Mouse (Mus musculus): ENCODE data around the gene Mybph. TPM values are rescaled to one million over a fixed set of nuclear protein-coding genes. Genes with fewer than 3 reads are reported as not detected.
A peak's percentile ranks its signal among the peaks of the same experiment; 100 is the strongest.

Mybph gene
- total RNA-seq, 4 experiments from 2014 or later: 0.28 TPM; not detected in 3

DNA sequence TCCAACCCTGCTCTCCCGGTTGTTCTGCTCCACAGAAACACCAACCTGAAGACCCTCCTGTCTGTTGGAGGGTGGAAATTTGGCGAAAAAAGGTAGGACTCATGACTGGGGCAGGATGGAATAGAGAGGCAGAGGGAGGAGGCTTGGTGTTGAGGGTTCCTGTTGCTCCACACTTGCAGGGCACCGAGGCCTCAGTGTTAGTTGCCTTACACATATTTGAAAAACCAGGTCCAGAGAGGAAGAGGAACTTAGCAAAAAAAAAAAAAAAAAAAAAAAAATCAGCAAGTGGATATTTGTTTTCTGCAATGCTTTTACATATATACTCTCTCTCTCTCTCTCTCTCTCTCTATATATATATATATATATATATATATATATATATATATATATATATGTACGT lies 9.2 kb upstream of the Mybph start:
- DNase-seq (ENCODE audit: low spot score in 2 of 2): no peak

- peak in 1 of 2 experiments; percentile 4 for DNase-seq (ENCODE audit: low spot score in 2 of 2)
These were observed 5.0 kb upstream of the Mybph start for GRCm38 (mm10) chr1:134188217-134188616.

- peak in 1 of 2 experiments; percentile 12 for DNase-seq (ENCODE audit: low spot score in 2 of 2)
These were observed 4.1 kb upstream of the Mybph start for GRCm38 (mm10) chr1:134188989-134189729.

- DNase-seq (ENCODE audit: low spot score in 2 of 2): peak in 1 of 2 experiments; percentile 5
These were observed 2.1 kb upstream of the Mybph start for GRCm38 (mm10) chr1:134191192-134191591.

DNA sequence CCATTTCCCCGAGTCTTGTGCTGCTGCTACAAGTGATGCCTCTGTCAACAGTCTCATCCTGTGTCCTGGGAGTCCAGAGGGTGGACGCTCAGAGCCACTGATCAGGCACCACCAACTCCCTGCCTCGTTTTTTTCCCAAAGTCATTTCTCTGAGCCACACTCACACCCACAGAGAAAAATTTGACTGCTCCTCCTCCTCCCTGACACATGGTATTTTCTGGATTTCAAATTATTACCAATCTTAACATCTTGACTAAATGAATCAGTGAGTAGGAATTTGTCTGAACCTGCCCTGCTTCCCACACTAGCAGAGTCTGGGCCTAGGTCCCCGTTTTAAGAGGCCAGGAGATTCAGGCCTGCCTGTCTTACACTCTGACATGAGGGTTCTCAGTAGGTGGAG lies 1.2 kb upstream of the Mybph start:
- peak in 1 of 2 experiments; percentile 16 for DNase-seq (ENCODE audit: low spot score in 2 of 2)

GRCm38 (mm10) chr1:134193674-134194197 lies 488 bp downstream of the Mybph start:
- no peak for DNase-seq (ENCODE audit: low spot score in 2 of 2)

DNA sequence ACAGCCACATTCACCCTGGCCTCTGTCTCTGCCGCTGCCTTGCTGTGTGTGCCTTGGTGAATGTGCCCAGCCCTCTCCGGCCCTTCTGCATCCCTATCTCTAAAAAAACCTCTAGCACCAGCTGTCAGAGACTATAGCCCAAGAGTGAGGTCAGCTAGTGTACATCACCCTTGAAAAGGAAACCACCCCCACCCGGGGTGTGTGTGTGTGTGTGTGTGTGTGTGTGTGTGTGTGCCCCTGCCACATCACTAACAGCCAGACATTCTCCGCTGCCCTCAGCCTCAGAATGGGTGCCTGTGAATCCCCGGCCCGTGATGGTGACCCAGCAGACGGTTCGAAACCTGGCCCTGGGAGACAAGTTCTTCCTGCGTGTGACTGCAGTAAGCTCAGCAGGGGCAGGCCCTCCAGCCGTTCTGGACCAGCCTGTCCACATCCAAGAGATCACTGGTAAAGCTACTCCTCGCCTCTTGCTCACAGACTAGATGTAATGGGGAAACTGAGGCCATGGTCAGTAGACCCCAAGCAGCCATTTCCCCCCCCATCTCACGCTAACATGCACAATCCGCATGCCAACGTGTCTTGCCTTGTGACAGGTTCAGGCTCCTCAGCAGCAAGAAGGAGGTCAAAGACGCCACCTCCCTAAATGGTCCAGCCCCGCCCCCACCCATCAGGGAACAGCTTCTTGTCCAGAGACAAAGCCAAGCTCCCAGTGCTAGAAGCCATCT lies 1.2 kb downstream of the Mybph start:
- DNase-seq (ENCODE audit: low spot score in 2 of 2): no peak

DNA sequence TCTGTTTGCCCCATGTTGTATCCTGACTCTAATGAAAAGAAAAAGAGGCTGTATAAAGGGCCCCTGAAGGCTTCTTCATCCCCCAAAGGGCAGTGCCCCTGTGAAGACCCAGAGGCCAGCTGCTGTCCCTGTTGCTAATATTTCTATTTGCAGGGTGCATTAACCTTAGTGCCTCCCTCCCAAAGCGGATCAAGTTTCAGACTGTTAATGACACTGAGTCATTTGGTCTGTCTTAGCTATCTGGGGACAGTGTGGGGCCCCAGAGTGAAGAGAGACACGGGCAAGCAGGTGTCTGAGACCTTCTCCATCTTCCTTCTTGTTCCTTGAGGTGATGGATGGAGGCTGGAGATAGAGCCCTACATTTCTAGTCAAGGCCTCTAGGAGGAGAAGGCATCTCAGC lies 1.9 kb downstream of the Mybph start:
- DNase-seq (ENCODE audit: low spot score in 2 of 2): no peak

GRCm38 (mm10) chr1:134195571-134195970 lies 2.3 kb downstream of the Mybph start:
- DNase-seq (ENCODE audit: low spot score in 2 of 2): peak in 1 of 2 experiments; percentile 58

DNA sequence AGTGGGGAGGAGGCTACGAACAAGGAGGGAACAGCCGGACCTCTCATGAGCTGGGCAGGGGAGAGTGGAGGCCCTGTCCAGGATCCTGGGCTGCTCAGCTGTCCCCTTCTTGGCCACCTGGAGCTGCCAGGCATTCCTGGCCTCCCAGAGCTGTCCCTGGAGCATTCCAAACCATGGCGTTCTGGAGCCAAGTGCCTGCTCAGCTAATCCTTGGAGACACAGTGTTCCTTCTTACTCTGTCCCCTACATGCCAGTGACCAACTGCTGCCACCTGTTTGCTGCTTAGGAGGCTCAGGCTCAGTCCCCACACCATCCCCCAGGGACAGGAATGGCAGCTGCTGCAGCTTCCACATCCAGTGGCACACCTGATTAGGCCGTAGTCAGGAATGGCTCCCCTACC lies 2.7 kb downstream of the Mybph start:
- peak in 1 of 2 experiments; percentile 48 for DNase-seq (ENCODE audit: low spot score in 2 of 2)

GRCm38 (mm10) chr1:134196386-134196785 lies 3.1 kb downstream of the Mybph start:
- DNase-seq (ENCODE audit: low spot score in 2 of 2): peak; percentile 79 to 81

DNA sequence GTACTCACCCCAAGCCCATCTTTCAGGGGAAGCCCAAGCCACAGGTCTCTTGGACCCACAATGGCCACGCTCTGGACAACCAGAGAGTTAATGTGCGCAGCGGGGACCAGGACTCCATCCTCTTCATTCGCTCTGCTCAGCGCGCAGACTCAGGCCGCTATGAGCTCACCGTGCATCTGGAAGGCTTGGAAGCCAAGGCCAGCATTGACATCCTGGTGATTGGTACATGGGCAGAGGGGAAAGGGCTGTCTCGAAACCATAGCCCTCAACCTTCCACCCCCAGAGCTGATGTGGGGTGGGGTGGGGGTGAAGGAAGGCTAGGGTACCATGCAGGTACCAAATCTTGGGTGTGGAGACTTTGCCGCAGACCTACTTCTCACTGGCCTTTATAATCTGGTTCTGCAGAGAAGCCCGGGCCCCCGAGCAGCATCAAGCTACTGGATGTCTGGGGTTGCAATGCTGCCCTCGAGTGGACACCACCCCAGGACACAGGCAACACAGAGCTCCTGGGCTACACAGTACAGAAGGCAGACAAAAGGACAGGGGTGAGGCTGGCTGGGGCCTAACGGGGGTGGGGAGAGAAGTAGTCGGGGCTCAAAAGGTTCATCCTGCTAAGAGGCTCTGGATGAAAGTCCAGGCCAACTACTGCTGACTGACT lies 4.2 kb downstream of the Mybph start:
- no peak for DNase-seq (ENCODE audit: low spot score in 2 of 2)

GRCm38 (mm10) chr1:134198197-134198995 lies 5.1 kb downstream of the Mybph start:
- DNase-seq (ENCODE audit: low spot score in 2 of 2): peak in 1 of 2 experiments; percentile 42

DNA sequence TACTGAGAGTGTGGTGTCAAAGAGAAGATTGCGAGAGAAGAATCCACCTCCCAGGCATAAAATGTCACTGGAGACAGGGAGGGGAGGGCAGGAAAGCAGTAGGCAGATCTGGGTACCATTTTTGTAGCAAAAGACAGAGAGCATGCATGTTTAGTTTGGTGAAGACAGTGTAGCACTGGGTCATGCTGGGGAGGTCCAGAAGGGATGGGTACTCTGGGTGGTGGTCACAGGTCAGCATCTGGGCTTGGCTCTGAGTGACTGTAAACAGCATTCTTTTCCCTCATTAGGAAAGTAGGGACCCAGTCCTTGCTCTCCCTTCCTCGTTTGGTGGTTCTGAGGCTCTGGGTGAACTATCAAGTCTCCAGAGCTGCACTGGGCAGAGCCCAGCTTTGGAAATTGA lies 7.2 kb downstream of the Mybph start:
- no peak for DNase-seq (ENCODE audit: low spot score in 2 of 2)

DNA sequence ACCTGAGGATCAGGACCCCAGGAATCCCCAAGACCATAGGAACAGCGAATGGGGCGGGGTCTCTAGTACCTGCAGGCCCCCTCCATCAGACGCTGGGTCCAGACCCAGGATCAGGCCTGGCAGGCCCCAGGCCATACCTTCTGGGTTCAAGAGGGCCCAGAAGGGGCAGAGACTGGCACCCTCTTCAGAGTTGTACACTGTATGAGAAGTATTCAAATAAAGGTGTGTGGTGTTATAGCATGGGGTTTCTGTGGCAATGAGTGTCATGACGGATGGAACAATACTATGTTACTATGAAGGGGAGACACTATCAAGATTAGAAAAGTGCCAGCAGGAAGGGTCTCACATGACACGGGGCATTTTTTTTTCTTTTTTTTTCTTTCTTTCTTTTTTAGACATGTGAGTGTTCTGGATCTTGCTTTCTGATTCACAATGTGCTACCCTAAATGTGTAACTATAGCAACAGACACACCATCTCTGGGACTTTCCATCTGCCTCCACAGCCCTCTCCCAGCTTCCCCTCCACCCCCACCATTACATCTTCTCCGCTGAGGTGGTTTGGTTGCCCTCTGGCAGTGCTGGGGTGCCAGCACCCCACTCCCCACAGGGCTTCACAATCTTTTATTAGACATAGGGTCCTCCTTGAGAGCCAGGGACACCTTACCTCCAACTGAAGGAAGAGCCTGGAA lies 7.9 kb downstream of the Mybph start:
- DNase-seq (ENCODE audit: low spot score in 2 of 2): peak in 1 of 2 experiments; percentile 57

DNA sequence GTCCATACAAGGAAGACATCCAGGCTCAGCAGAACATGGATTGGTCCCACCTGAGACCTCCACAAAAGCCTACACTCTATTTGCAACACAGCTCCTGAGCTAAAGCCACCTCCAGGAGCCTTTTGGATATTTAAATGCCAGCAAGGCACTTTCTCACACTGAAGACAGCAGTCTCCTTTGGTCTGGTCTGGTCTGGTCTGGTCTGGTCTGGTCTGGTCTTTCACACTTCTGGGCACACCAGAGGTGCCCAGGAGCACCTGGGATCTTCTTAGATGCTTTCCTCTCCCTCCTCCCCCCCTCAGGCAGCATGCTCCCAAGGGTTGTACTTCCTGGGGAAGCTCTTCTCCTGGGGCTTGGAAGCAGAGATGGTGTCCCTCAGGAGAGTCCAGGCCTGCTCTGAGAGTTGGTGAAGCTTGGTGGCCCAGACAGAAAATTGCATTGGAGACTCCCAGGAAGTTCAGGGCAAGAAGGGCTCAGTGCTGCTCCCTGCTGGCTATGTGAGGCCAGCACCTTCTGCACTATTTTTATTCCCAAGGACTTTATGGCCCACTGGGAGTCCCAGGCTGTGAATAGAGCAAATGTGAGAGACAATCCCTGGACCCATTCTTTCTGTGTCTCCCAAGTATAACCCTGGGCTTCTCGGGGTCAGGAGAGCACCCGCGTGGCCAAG lies 8.6 kb downstream of the Mybph start:
- peak in 1 of 2 experiments; percentile 61 for DNase-seq (ENCODE audit: low spot score in 2 of 2)

- DNase-seq (ENCODE audit: low spot score in 2 of 2): peak in 1 of 2 experiments; percentile 74
These were observed 11.0 kb downstream of the Mybph start for GRCm38 (mm10) chr1:134204230-134204629.

GRCm38 (mm10) chr1:134205296-134206018 lies 12.2 kb downstream of the Mybph start:
- peak in 1 of 2 experiments; percentile 52 for DNase-seq (ENCODE audit: low spot score in 2 of 2)

DNA sequence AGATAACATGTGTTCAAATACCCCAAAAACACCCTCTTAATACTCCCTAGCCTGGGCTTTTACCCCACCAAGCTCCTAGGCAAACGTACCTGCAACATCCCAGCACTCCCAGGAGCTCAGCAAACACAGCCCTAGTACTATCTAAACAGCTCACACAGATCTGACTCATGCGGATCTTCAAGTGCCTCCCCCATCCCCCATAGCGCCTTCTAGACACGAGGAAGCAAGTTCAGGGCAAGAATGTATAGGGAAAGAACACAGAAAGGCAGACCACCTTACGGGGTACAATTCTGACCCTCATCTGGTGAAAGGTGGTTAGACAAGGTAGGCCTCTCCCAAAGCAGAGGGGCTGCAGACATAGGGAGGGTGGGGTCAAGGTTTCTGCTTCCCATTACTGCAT lies 12.8 kb downstream of the Mybph start:
- DNase-seq (ENCODE audit: low spot score in 2 of 2): no peak

Measured in layer of hippocampus, adult 8-10 months (tissue).